Mouse (Mus musculus) megakaryocyte, embryonic 14.5 days (primary cell): ENCODE results near the gene Sdr39u1.

Source experiments
- FLI1 ChIP-seq: IDR thresholded peaks from 2 replicates; pipeline ENCODE4 v1.6.1; 2012; ENCODE audit warnings: low read length, inconsistent platforms, mixed read lengths
- GATA1 ChIP-seq: IDR thresholded peaks from 3 replicates; pipeline ENCODE4 v1.6.1; 2012; ENCODE audit warnings: mixed read lengths, low read length, inconsistent platforms, borderline replicate concordance

DNA sequence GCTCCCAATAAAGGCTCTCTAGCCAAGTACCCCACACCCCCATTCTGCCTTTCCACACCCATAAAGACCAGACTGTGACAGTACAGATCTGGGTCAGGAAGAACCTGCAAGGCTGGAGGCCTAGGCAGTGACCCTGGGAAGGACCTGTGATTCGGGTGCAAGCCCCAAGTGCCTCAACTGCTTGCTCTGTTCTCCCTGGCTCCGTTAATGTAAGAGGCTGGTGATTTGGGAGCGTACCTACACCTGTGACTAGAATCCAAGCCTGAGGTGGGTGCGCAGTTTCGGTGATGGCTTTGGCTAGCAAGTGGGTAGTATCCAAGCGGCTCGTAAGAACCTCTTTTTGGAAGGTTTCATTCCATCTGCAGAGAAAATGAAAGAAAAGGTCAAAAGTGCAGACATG is 1.1 kb downstream of the Sdr39u1 start:
- TF ChIP-seq GATA1 (no peak), FLI1 (no peak)
